Mouse (Mus musculus) heart, embryonic 15.5 days (tissue): ENCODE results near the gene 2210016F16Rik. TPM values are rescaled to one million over a fixed set of nuclear protein-coding genes. Genes with fewer than 3 reads are reported as not detected.
A peak's percentile ranks its signal among the peaks of the same experiment; 100 is the strongest.
"Not testable (repeated sequence)": the region's sequence is repeated elsewhere in the genome, so short reads cannot be mapped to it uniquely, and the experiment has no call there.

Experiments used
- ATAC-seq: fragments of 200-750 bp; cut with Nextera tagmentation; replicated peaks from 2 replicates; pipeline ENCODE4 v1.8.0; 2017; ENCODE audit warnings: low read depth, moderate TSS enrichment; ENCODE audit not compliant: insufficient number of reproducible peaks, insufficient read depth, low FRiP score
- H3K27ac ChIP-seq: fragments of 300-500 bp; sonication (generic); 2 replicates; pipeline ENCODE4 v1.5.1; 2015; ENCODE audit warnings: mild to moderate bottlenecking, inconsistent platforms
- H3K27me3 ChIP-seq: fragments of 300-500 bp; sonication (generic); 2 replicates; pipeline ENCODE4 v1.6.1; 2015; ENCODE audit warnings: inconsistent platforms
- H3K36me3 ChIP-seq: fragments of 300-500 bp; sonication (generic); 2 replicates; pipeline ENCODE4 v1.6.1; 2015; ENCODE audit warnings: mild to moderate bottlenecking, inconsistent platforms
- H3K4me1 ChIP-seq: fragments of 300-500 bp; sonication (generic); replicated peaks from 2 replicates; pipeline ENCODE4 v1.6.1; 2015; ENCODE audit warnings: inconsistent platforms
- H3K4me2 ChIP-seq: fragments of 300-500 bp; sonication (generic); 2 replicates; pipeline ENCODE4 v1.6.1; 2015; ENCODE audit warnings: inconsistent platforms, mild to moderate bottlenecking, moderate library complexity
- H3K4me3 ChIP-seq: fragments of 300-500 bp; sonication (generic); 2 replicates; pipeline ENCODE4 v1.5.1; 2015; ENCODE audit warnings: mild to moderate bottlenecking, inconsistent platforms
- H3K9ac ChIP-seq: fragments of 300-500 bp; sonication (generic); 2 replicates; pipeline ENCODE4 v1.6.1; 2015; ENCODE audit warnings: mild to moderate bottlenecking, inconsistent platforms
- H3K9me3 ChIP-seq: fragments of 300-500 bp; sonication (generic); replicated peaks from 2 replicates; pipeline ENCODE4 v1.6.1; 2016; ENCODE audit warnings: inconsistent platforms
- WGBS: fragments of 180-500 bp; shearing (Covaris S2); methylation state at CpG from one replicate; pipeline ENCODE4 v1.1.7; 2015; ENCODE audit warnings: mixed read lengths; 5-methylcytosine and 5-hydroxymethylcytosine counted together
- polyA plus RNA-seq: library from polyadenylated mRNA; unstranded; fragments of >200 nt; fragmentation: Nextera tagmentation; extraction: Ambion mirVana; gene quantifications from 2 replicates; pipeline ENCODE4 v1.2.1, GENCODE M21; 2015

The 2210016F16Rik gene
- polyA plus RNA-seq, result 26.3 and 27.7 TPM in 2 replicates

- peak within 1 kb of the TSS; percentile 95 for H3K4me2 ChIP-seq
- ATAC-seq, result peak; percentile 73
- peak within 1 kb of the TSS; percentile 80 for H3K9ac ChIP-seq
- peak within 1 kb of the TSS; percentile 83 for H3K4me3 ChIP-seq
- peaks cover 12% of the 10 kb centered on the region for H3K4me1 ChIP-seq
- H3K27me3 ChIP-seq, result no peaks in the 10 kb centered on the region
- 2% methylated on average over 80 of the region's 80 CpGs for WGBS
- H3K27ac ChIP-seq, result peak within 1 kb of the TSS; percentile 27
- H3K36me3 ChIP-seq, result peaks cover 25% of the 10 kb centered on the region
- H3K9me3 ChIP-seq, result peaks cover 3% of the 10 kb centered on the region; the same call in 1 of the 2 replicates
These were observed at the start of gene 2210016F16Rik for GRCm38 (mm10) chr13:58384779-58385546. 2210016F16Rik (minus strand) TSS chr13:58385225.

DNA sequence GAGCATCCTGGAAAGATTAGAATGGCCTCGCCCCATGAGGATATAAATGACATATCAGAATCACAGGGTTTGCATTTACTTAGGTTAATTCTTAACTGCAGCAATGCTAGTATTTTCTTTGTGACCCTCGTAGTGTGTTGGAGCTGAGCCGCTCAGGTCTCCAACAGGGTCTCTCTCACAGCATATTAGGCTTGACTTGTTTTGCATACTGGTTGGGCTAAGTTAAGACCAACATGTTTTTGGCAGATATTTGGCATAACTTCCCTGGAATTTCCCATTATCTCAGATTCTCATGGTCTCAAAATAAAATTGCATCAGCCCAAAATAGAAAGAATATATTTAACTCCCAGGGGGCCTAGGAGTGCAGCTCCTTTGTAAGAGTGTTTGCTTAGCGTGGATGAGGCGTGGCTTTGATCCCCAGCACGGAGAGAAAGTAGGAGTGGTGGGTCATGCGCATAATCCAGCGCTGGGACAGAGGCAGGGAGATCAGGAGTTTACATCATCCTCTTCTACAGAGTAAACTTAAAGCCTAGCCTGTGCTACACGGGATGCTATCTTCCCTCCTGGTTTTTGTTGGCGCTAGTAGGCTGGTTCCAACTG, 38.1 kb upstream of the 2210016F16Rik start:
- H3K4me1 ChIP-seq, result peaks cover 14% of the 10 kb centered on the region
- 31% methylated on average over 10 of the region's 10 CpGs for WGBS
- no peak overlapping the region for H3K4me3 ChIP-seq
- H3K4me2 ChIP-seq, result peak overlapping the region; percentile 10; the same call in 1 of the 2 replicates
- ATAC-seq, result peak; percentile 80
- no peaks in the 10 kb centered on the region for H3K27me3 ChIP-seq
- H3K27ac ChIP-seq, result peak overlapping the region; percentile 59
- no peak overlapping the region for H3K9ac ChIP-seq
- no peaks in the 10 kb centered on the region for H3K36me3 ChIP-seq
- no peaks in the 10 kb centered on the region for H3K9me3 ChIP-seq

DNA sequence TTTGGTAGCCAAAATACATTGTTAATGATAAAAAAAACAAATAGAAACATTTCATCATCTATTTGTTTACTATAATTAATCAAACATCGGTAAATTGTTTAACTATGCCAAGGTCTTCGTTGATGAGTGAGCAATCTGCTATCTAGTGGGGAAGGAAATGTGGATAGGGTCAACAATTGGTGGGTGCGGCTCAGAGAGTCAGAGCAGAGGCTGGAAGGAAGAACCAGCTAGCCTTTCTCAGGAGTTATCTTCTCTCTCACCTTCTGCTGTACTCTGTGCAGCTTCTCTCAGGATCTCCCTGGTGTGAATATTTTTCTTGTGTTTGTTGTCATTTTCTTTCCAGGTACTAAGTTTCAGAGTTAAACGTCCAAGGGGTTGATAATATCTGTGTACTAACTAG, 37.2 kb upstream of the 2210016F16Rik start:
- Histone ChIP-seq H3K27me3 (no peaks in the 10 kb centered on the region), H3K9me3 (no peaks in the 10 kb centered on the region), H3K36me3 (no peaks in the 10 kb centered on the region), H3K27ac (no peak overlapping the region), H3K4me1 (peaks cover 14% of the 10 kb centered on the region), H3K4me2 (no peak overlapping the region), H3K4me3 (no peak overlapping the region), H3K9ac (no peak overlapping the region)
- ATAC-seq, result no peak
- 64% methylated on average over 4 of the region's 4 CpGs for WGBS

- WGBS, result 77% methylated on average over 4 of the region's 4 CpGs
- no peaks in the 10 kb centered on the region for H3K27me3 ChIP-seq
- no peak overlapping the region for H3K4me3 ChIP-seq
These were observed 36.0 kb upstream of the 2210016F16Rik start for GRCm38 (mm10) chr13:58421026-58421425.

GRCm38 (mm10) chr13:58419266-58419665, 34.2 kb upstream of the 2210016F16Rik start:
- no peak for ATAC-seq
- Histone ChIP-seq H3K36me3 (no peaks in the 10 kb centered on the region), H3K9me3 (no peaks in the 10 kb centered on the region), H3K4me3 (no peak overlapping the region), H3K9ac (no peak overlapping the region), H3K4me1 (peaks cover 22% of the 10 kb centered on the region), H3K27me3 (no peaks in the 10 kb centered on the region), H3K27ac (no peak overlapping the region), H3K4me2 (no peak overlapping the region)
- 93% methylated on average over 1 of the region's 1 CpGs for WGBS

More at GRCm38 (mm10) chr13:58421026-58421425, 36.0 kb upstream of the 2210016F16Rik start:
- no peaks in the 10 kb centered on the region for H3K9me3 ChIP-seq
- H3K4me1 ChIP-seq, result peaks cover 15% of the 10 kb centered on the region
- no peak overlapping the region for H3K9ac ChIP-seq
- ATAC-seq, result no peak
- no peak overlapping the region for H3K4me2 ChIP-seq
- H3K36me3 ChIP-seq, result no peaks in the 10 kb centered on the region
- H3K27ac ChIP-seq, result no peak overlapping the region

DNA sequence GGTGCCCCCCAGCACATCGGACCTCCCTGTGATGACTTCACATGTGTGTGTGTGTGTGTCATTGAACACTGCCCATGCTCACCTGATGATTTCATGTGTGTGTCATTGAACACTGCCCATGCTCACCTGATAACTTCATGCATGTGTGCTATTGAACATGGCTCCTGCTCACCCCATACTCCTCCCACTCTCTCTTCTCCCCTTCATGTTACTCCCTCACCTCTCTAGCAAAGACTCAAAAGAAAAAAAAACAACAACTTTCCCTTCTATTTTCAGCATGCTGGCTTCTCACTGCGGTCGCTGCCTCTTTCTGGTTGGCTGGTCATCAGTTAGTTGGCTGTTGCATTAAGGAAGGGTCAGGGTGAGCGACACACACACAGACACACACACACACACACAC, 33.6 kb upstream of the 2210016F16Rik start:
- Histone ChIP-seq H3K36me3 (no peaks in the 10 kb centered on the region), H3K4me2 (no peak overlapping the region), H3K9ac (no peak overlapping the region), H3K27ac (no peak overlapping the region), H3K9me3 (no peaks in the 10 kb centered on the region), H3K4me3 (no peak overlapping the region), H3K27me3 (no peaks in the 10 kb centered on the region), H3K4me1 (peaks cover 20% of the 10 kb centered on the region)
- 74% methylated on average over 4 of the region's 4 CpGs for WGBS
- no peak for ATAC-seq

GRCm38 (mm10) chr13:58415838-58416237, 30.8 kb upstream of the 2210016F16Rik start:
- no peak for ATAC-seq
- Histone ChIP-seq H3K9ac (no peak overlapping the region), H3K9me3 (peaks cover 5% of the 10 kb centered on the region; the same call in 1 of the 2 replicates), H3K4me2 (no peak overlapping the region), H3K4me3 (no peak overlapping the region), H3K36me3 (peaks cover 7% of the 10 kb centered on the region; the same call in 1 of the 2 replicates), H3K27ac (no peak overlapping the region), H3K27me3 (no peaks in the 10 kb centered on the region), H3K4me1 (0 out of 2 replicates have a peak, but pooled peaks cover 8% of the 10 kb centered on the region)
- 60% methylated on average over 5 of the region's 5 CpGs for WGBS

- Histone ChIP-seq H3K9me3 (peaks cover 5% of the 10 kb centered on the region; the same call in 1 of the 2 replicates), H3K36me3 (peaks cover 10% of the 10 kb centered on the region; the same call in 1 of the 2 replicates), H3K27me3 (no peaks in the 10 kb centered on the region), H3K27ac (no peak overlapping the region), H3K9ac (no peak overlapping the region), H3K4me2 (no peak overlapping the region), H3K4me1 (0 out of 2 replicates have a peak, but pooled peaks cover 8% of the 10 kb centered on the region), H3K4me3 (no peak overlapping the region)
- WGBS, result 80% methylated on average over 6 of the region's 6 CpGs
- ATAC-seq, result no peak
These were observed 30.3 kb upstream of the 2210016F16Rik start for GRCm38 (mm10) chr13:58415374-58415773.

- Histone ChIP-seq H3K9me3 (peaks cover 5% of the 10 kb centered on the region; the same call in 1 of the 2 replicates), H3K36me3 (peaks cover 14% of the 10 kb centered on the region; the same call in 1 of the 2 replicates), H3K4me1 (0 out of 2 replicates have a peak, but pooled peaks cover 7% of the 10 kb centered on the region), H3K4me3 (no peak overlapping the region), H3K27me3 (no peaks in the 10 kb centered on the region), H3K27ac (no peak overlapping the region), H3K9ac (no peak overlapping the region), H3K4me2 (no peak overlapping the region)
- ATAC-seq, result no peak
- 92% methylated on average over 4 of the region's 4 CpGs for WGBS
These were observed 26.0 kb upstream of the 2210016F16Rik start for GRCm38 (mm10) chr13:58411073-58411472.

- not testable (repeated sequence) for ATAC-seq, H3K9me3 ChIP-seq, H3K4me1 ChIP-seq, H3K27me3 ChIP-seq, H3K36me3 ChIP-seq
- 7% methylated on average over 17 of the region's 17 CpGs for WGBS
- peak within 1 kb of the TSS; percentile 64 for H3K4me2 ChIP-seq
- peak within 1 kb of the TSS; percentile 100 for H3K4me3 ChIP-seq
- peak within 1 kb of the TSS; percentile 100 for H3K9ac ChIP-seq
- H3K27ac ChIP-seq, result peak within 1 kb of the TSS; percentile 100
These were observed 18.2 kb upstream of the 2210016F16Rik start, which contains the start of gene Hnrnpk for GRCm38 (mm10) chr13:58403243-58403642. Hnrnpk (minus strand) TSS chr13:58403343.

DNA sequence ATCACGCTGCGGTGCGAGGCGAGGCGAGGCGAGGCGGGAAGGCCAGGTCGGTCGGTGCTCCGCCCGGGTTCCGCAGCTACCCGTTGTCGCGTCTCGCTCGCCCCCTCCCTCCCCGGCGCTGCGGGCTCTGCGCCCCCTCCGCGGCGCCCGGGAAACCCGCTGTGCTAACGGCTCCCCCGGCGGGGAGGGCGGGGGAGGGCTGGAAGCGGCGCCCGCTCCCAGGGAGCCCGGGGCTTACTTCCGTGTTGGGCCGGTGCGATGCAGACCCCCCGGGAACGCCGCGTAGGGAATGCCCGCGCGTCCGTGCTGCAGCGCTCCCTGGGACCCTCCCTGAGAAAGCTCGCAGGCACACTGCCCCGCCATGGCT, 17.7 kb upstream of the 2210016F16Rik start:
- Histone ChIP-seq H3K27me3 (no peaks in the 10 kb centered on the region), H3K9me3 (no peaks in the 10 kb centered on the region)

More for the DNA sequence above, 17.7 kb upstream of the 2210016F16Rik start:
- WGBS, result under 1% methylated on average over 46 of the region's 48 CpGs
- peak overlapping the region; percentile 100 for H3K9ac ChIP-seq
- peaks cover 8% of the 10 kb centered on the region for H3K4me1 ChIP-seq
- H3K36me3 ChIP-seq, result peaks cover 11% of the 10 kb centered on the region
- peak overlapping the region; percentile 100 for H3K27ac ChIP-seq
- peak overlapping the region; percentile 64 for H3K4me2 ChIP-seq
- peak overlapping the region; percentile 100 for H3K4me3 ChIP-seq
- peak; percentile 69 for ATAC-seq
